8 mouse cellular contexts compared by ENCODE assay signal in genomic region chr7:49450261-49451141, GRCm38 (mm10).
DNase-seq lines count a peak whose midpoint lies in the region; ATAC-seq and TF ChIP-seq lines count a peak whose summit lies in the region.

No protein-coding gene starts in this region.

- H3K36me3 ChIP-seq in heart, postnatal 0 days (replicated peaks; ENCODE audit: control insufficient read depth, insufficient read depth, low read length) = peaks cover 29% of the 10 kb centered on the region
- peaks cover 22% of the 10 kb centered on the region for H3K36me3 ChIP-seq in hindbrain, embryonic 10.5 days

- H3K4me2 ChIP-seq in heart, postnatal 0 days (ENCODE audit: low read depth, low read length) = peak overlapping the region; percentile 34

- no peak for TF ChIP-seq CTCF in heart, postnatal 0 days (IDR thresholded peaks at IDR 0.05; ENCODE audit: low read depth)
- TF ChIP-seq CTCF in bone marrow, adult 2 months (IDR thresholded peaks at IDR 0.05; ENCODE audit: control insufficient read depth, insufficient read depth, low read length) = no peak

- no peak overlapping the region for H3K9ac ChIP-seq in heart, postnatal 0 days (replicated peaks; ENCODE audit: low read depth, low read length)

- H3K27me3 ChIP-seq in heart, postnatal 0 days (ENCODE audit: control insufficient read depth, insufficient read depth, low read length) = no peaks in the 10 kb centered on the region
- peaks cover 3% of the 10 kb centered on the region; the same call in 1 of the 2 replicates for H3K27me3 ChIP-seq in hindbrain, embryonic 10.5 days (ENCODE audit: insufficient read depth, poor library complexity, severe bottlenecking)

- ATAC-seq in heart, postnatal 0 days (ENCODE audit: insufficient read depth, low read depth) = peak; percentile 50; the same call in 1 of the 2 replicates
- peak; percentile 51 for ATAC-seq in megakaryocyte progenitor cell, adult 5-6 weeks (replicated peaks; ENCODE audit: poor library complexity)

- intact Hi-C loops in heart, postnatal 10 days (cut with DNase I) = no loop called here

- no peak overlapping the region for H3K27ac ChIP-seq in heart, postnatal 0 days (ENCODE audit: low read depth)
- peak overlapping the region; percentile 26; the same call in 1 of the 2 replicates for H3K27ac ChIP-seq in bone marrow, adult 2 months (ENCODE audit: control insufficient read depth, insufficient read depth, low read depth, low read length, poor library complexity)
- peak overlapping the region; percentile 50 for H3K27ac ChIP-seq in hindbrain, embryonic 10.5 days

- H3K4me1 ChIP-seq in heart, postnatal 0 days (ENCODE audit: control insufficient read depth, insufficient read depth) = no peaks in the 10 kb centered on the region
- H3K4me1 ChIP-seq in bone marrow, adult 2 months (ENCODE audit: control insufficient read depth, insufficient read depth, low read length) = 0 out of 2 replicates have a peak, but pooled peaks cover 1% of the 10 kb centered on the region
- peaks cover 41% of the 10 kb centered on the region for H3K4me1 ChIP-seq in hindbrain, embryonic 10.5 days (replicated peaks)

- TF ChIP-seq EP300 in heart, postnatal 0 days (IDR thresholded peaks at IDR 0.05; ENCODE audit: low read depth) = no peak

- no peaks in the 10 kb centered on the region for H3K9me3 ChIP-seq in heart, postnatal 0 days (replicated peaks; ENCODE audit: control insufficient read depth, low read length)
- H3K9me3 ChIP-seq in hindbrain, embryonic 10.5 days = no peaks in the 10 kb centered on the region

- TF ChIP-seq POLR2A in bone marrow, adult 2 months (IDR thresholded peaks at IDR 0.05; ENCODE audit: borderline replicate concordance, control insufficient read depth, low read depth, low read length) = no peak

- WGBS in heart, postnatal 0 days = 35% methylated on average over 22 of the region's 22 CpGs
- 5% methylated on average over 22 of the region's 22 CpGs for WGBS in bone marrow, adult 2 months
- 29% methylated on average over 22 of the region's 22 CpGs for WGBS in hindbrain, embryonic 10.5 days

- no peak overlapping the region for H3K4me3 ChIP-seq in heart, postnatal 0 days (ENCODE audit: low read depth, low read length)
- no peak overlapping the region for H3K4me3 ChIP-seq in bone marrow, adult 2 months (replicated peaks; ENCODE audit: control insufficient read depth, low read depth, low read length)
- H3K4me3 ChIP-seq in hindbrain, embryonic 10.5 days = peak overlapping the region; percentile 26; the same call in 1 of the 2 replicates

- no peak for DNase-seq in heart, postnatal 0 days (ENCODE audit: low spot score)
- no peak for DNase-seq in heart, postnatal 10 days
- DNase-seq in hindbrain, embryonic 10.5 days (ENCODE audit: low spot score) = peak; percentile 40
- no peak for DNase-seq in right cerebral cortex, postnatal 36 days (ENCODE audit: low spot score in 2 of 2)
- no peak for DNase-seq in adipocyte (ENCODE audit: low spot score)
- DNase-seq in lung, postnatal 36 days = no peak
